Mouse (Mus musculus) ovary, postnatal 14 days (tissue): ENCODE results near the gene Cpne2.

Experiments used
- DNase-seq: peaks from one replicate; pipeline ENCODE4 v3.0.0; 2022; ENCODE audit warnings: low spot score

Cpne2 gene

DNA sequence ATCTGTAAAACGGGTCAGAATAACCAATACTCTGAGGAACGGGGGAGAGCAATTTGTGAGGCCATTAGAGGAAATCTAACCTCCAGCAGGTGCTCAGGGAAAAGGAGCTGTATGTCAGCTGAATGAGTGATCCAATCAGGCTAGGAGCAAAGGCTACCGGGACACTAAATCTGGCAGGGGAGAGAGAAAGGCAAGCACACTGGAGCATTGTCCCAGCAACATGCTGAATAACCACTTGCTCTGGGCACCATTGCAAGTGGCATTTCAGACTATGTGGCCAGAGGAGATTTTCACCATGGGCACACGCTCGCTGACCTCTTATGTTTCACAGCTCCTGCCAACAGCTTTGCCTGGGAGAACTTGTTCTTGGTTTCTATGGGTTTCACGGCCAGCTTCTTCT is 49.8 kb downstream of the Cpne2 start:
- no peak for DNase-seq

DNA sequence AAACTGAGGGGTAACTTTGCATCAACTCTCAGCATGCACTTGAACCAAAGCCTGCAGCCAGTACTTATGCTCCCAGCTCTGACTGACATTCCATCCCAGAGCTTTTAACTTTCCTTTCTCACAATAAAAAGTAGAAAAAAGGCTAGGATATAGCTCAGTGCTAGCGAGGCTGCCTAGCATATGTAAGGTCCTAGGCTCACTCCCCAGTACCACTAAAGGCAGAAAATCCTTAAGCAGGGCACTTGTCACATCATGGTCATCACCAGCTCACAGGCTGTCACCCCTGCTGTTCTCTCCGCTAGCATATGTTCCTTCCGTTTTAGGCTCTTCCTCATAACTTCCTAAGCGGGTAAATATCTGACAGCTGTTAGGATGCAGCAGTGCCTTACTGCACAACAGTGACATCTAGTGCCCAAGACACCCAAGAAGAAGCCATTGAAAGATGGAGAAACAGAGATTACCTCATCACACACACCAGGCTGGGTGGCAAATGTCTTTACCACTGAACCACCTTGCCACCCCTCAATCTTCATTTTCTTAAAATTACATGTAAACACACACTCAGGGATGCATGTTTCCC is 51.5 kb downstream of the Cpne2 start:
- DNase-seq: peak; percentile 21

DNA sequence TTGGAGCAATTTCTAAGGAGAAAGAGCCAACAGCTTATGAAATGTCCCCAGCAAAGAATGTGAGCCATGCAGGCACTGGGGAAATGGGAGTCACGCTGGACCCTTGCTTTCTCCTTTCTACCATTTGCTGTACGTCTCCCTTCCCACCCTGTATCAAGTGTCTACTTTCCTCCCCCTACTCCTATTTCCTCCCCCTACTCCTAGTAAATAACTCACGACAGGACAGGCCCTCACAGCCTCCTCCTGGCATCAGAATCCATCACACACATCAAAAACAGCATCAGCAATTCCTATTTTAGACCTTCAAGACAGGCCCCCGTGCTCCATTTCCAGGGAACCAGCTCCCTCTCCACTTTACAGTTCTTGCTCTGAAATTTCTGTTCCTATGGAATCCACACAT is 58.9 kb downstream of the Cpne2 start:
- no peak for DNase-seq

DNA sequence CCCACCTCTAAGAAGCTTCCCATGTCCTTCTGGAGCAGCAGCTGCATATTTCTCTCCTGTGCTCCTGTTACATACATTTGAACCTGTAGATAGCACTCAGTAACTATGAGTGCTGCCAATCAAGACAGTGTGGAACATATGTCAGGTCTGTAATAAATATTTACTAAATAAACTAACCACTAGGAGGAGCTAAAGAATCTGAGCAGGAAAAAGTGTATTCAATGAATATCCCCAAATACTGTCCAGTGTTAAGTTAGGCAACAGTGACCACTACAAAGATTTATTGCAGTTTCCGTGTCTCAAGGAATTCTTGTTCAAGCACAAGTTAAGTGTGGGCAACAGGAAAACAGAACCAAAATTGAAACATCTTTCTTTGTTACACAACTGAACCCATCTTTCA is 61.4 kb downstream of the Cpne2 start:
- no peak for DNase-seq

DNA sequence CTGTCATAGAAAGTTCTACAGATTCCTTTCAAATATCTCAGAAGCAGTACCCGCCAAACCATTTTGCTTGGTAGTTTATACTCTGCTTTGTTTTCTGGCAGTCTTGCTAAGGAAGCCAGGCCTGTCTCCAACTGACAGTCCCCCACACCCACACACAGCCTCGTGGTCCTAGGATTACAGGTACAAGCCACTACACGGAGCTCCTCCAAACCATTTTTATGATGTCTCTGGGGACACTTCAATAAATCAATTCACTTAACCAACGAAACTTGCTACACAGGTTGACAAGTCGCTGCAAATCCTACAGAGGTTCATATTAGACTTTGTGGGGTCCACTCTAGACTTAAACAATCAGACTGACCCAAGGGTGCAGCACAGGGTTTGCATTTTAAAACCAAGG is 67.7 kb downstream of the Cpne2 start:
- DNase-seq: no peak

DNA sequence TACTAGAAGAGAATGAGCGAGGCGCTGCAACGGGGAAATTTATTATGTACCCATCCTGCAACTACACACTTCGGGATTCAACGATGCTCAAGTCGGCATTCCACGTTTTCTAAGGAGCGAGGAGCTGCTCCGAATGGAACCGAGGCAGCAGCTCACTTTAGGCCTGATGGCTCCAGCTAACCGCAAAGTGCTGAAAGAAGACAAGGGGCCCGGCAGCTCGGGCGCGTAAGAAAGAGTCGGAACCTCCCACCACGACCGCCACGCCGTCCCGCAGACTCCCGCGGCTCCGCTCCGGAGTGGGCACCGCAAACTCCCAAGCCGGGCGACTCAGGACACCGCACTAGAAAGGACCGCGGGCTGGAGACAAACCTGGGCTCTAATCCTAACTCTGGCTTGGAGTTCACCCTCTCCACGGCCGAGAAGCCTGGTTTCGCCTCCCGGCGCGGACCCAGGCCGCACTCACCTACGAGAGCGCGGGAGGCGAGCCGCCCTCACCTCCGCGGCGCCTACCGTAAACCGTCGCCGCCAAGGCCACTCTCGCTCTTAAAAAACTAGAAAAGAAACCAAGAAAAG is 68.3 kb downstream of the Cpne2 start:
- DNase-seq: peak; percentile 11

DNA sequence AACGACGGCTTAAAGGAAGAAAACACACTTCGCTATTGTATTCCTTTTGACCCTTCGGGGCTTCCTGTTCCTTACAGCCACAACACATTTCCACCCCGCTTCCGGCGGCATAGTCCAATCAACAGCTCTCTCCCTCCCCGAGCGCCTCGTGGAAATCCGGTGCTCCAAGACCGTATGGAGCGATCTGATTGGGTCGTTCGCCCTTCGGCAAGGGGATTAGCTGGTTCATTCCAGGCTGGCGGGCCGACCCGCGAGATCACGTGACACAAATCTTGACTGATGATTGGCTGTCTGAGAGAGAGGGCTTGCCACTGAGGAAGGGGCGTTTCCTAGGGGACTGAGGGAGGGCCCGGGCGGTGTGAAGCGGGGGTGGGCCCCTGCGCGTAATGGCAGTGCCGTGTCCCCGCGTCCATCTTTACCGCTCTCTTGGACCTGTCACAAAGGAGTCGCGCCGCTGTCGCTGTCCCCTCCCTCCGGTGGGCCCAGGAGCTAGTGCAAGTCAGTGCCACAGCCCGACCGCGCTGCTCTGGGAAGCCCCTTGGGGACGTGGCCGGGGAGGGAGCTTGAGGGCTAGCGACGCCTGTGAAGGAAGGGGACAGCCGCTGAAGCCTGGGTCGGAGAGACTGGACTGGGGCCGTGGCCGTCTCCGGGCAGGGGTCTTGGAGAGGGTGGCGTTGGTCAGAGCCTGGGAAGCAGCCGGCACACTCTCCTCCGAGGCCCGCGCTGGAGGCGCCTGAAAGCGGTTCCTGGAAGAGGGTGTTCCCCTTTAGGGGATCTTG is 69.0 kb downstream of the Cpne2 start, which contains the start of the genes Rspry1 and Fam192a:
Gene Rspry1, plus strand, starts transcription at position 331 of the 779 bp plus-strand sequence.
Gene Fam192a, minus strand, starts transcription at position 391 of the 779 bp plus-strand sequence.
- DNase-seq: peak; percentile 98

DNA sequence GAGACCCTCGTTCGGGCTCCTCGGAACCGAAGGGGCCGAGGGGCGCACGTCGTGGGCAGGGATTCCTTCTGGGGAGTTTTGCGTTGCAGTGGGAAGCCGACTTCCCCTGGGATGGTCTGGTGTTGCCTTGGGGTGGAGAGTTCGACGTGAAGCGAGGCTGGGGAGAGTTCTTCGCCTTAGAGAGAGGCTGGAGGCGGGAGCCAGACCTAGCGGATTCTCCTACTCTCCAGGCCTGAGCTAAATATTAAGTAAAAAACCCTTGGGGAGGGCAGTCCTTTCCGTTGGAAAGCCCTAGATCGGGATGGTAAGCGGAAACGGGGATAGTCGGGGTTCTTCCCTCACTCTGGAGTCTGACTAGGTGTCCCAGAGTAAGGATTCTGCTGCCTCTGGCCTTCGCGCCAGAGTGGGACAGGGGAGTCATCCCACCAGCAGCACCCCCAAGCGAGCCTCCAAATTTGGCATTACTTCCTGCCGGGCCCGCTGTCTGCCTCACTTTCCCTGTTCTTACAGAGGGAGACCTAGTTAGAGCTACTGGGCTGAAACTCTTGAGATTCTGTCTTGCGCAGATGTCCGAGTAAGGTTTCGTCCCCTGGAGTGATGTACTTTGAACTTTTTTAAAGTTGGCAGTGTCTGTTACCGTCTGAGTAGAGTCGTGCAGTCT is 69.8 kb downstream of the Cpne2 start:
- peak; percentile 5 for DNase-seq

DNA sequence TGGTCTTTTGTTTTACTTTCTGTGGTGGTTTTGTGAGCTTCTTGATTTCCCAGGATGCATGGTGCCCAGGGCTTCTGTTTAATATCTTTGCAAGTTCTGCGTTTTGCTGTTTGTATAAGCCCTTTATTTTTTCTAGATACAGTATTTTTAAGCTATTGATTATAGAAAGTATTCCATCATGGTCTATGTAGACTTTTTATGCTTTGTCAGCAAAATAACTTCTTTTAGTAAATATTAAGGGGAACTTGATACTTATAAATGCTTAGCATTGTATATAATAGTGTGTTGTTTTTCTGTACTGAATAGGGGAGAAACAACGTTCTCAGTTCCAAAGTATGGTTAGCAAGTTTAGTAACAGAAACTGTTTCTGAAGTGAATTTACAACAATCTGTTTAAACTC is 71.2 kb downstream of the Cpne2 start:
- DNase-seq: no peak

DNA sequence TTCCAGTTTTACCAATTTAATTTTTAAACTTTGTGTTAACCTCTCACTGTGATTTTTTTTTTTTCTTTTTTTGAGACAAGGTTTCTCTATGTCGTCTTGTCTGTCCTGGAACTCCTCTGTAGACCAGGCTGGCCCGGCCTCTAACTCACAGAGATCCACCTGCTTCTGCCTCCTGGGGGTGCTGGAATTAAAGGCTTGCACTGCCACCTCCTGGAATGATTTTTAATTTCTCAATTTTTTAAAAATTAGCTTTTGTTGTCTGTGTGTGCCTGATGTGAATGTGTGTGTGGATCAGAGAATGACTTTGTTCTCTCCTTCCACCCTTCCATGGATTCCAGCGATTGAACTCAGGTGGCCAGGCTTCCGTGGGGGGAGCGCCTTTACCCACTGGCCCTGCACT is 74.3 kb downstream of the Cpne2 start:
- DNase-seq: no peak
